12 mouse cellular contexts compared by ENCODE assay signal in genomic region chr12:112985346-112985745, GRCm38 (mm10). TPM values are rescaled to one million over a fixed set of nuclear protein-coding genes. Genes with fewer than 3 reads are reported as not detected.
A peak's percentile ranks its signal among the peaks of the same experiment; 100 is the strongest.
DNase-seq lines count a peak whose midpoint lies in the region; ATAC-seq and TF ChIP-seq lines count a peak whose summit lies in the region.
"Had no signal": no experiment of that assay in that cellular context is flagged by ENCODE, and none has a peak within 500 bp of the region (broad histone marks: within the 10 kb centered on the region; RNA-seq: fewer than 3 reads in every experiment).

No protein-coding gene starts in this region.

- no peaks in the 10 kb centered on the region for H3K9me3 ChIP-seq in intestine, postnatal 0 days (ENCODE audit: control insufficient read depth)
- H3K9me3 ChIP-seq in intestine, embryonic 15.5 days: no peaks in the 10 kb centered on the region
- H3K9me3 ChIP-seq: limb, embryonic 10.5 days had no signal

- no peak overlapping the region for H3K27ac ChIP-seq in intestine, postnatal 0 days (ENCODE audit: low read depth, low read length)
- H3K27ac ChIP-seq in intestine, embryonic 15.5 days: no peak overlapping the region
- H3K27ac ChIP-seq: limb, embryonic 10.5 days had no signal

- no peak for ATAC-seq in intestine, postnatal 0 days
- ATAC-seq in intestine, embryonic 15.5 days: no peak
- peak; percentile 66 for ATAC-seq in megakaryocyte, adult 5-6 weeks (ENCODE audit: poor library complexity, severe bottlenecking)
- ATAC-seq: Patski had no signal

- no peak overlapping the region for H3K9ac ChIP-seq in intestine, postnatal 0 days (ENCODE audit: low read depth, low read length)
- no peak overlapping the region for H3K9ac ChIP-seq in intestine, embryonic 15.5 days

- DNase-seq in B cell, adult 2 months: peak; percentile 44 to 49
- peak; percentile 56 for DNase-seq in R1 (ENCODE audit: low read depth, low spot score)
- DNase-seq in heart, postnatal 10 days: no peak
- DNase-seq in frontal cortex, postnatal 25 days (ENCODE audit: low spot score in 2 of 2): no peak
- no peak for DNase-seq in cerebellum, adult 9-11 months
- DNase-seq: kidney, postnatal 10 days had no signal

- 95% methylated on average over 6 of the region's 6 CpGs for WGBS in intestine, postnatal 0 days
- WGBS in intestine, embryonic 15.5 days: 93% methylated on average over 6 of the region's 6 CpGs

- H3K4me1 ChIP-seq in intestine, postnatal 0 days (replicated peaks; ENCODE audit: control insufficient read depth, insufficient read depth, low read length): no peaks in the 10 kb centered on the region
- no peaks in the 10 kb centered on the region for H3K4me1 ChIP-seq in intestine, embryonic 15.5 days (replicated peaks)
- H3K4me1 ChIP-seq: limb, embryonic 10.5 days had no signal

- TF ChIP-seq CTCF in intestine, postnatal 0 days (IDR thresholded peaks at IDR 0.05; ENCODE audit: low read depth): peak; percentile 59

- no peak overlapping the region for H3K4me2 ChIP-seq in intestine, postnatal 0 days (replicated peaks; ENCODE audit: low read depth)
- no peak overlapping the region for H3K4me2 ChIP-seq in intestine, embryonic 15.5 days (replicated peaks)
- H3K4me2 ChIP-seq: midbrain, embryonic 11.5 days had no signal

- no peaks in the 10 kb centered on the region for H3K27me3 ChIP-seq in intestine, postnatal 0 days (replicated peaks; ENCODE audit: control insufficient read depth, insufficient read depth, low read length)
- H3K27me3 ChIP-seq in intestine, embryonic 15.5 days (replicated peaks): no peaks in the 10 kb centered on the region
- H3K27me3 ChIP-seq: Patski had no signal

- no peak overlapping the region for H3K4me3 ChIP-seq in intestine, postnatal 0 days (ENCODE audit: low read depth, low read length)
- H3K4me3 ChIP-seq in intestine, embryonic 15.5 days (replicated peaks): no peak overlapping the region
- H3K4me3 ChIP-seq: limb, embryonic 10.5 days had no signal

- intact Hi-C loops in heart, postnatal 10 days (cut with DNase I): no loop called here

- H3K36me3 ChIP-seq in intestine, postnatal 0 days (ENCODE audit: control insufficient read depth, insufficient read depth): peaks cover 66% of the 10 kb centered on the region
- H3K36me3 ChIP-seq in intestine, embryonic 15.5 days: peaks cover 31% of the 10 kb centered on the region

RNA-seq across cellular contexts. Expression of gene Btbd6, which starts 9.1 kb away (rescaled TPM):
- 13.1 and 13.3 TPM in 2 replicates for polyA plus RNA-seq in intestine, postnatal 0 days (2015; fragmentation: Nextera tagmentation; extraction: Ambion mirVana)
- 19.5 and 22.4 TPM in 2 replicates for polyA plus RNA-seq in intestine, embryonic 15.5 days (2015; fragmentation: Nextera tagmentation; extraction: Ambion mirVana)
- total RNA-seq in megakaryocyte, adult 5-6 weeks (2015): 4.2 and 5.9 TPM in 2 replicates
- 2.4 and 4.0 TPM in 2 replicates for total RNA-seq in megakaryocyte, adult 5-6 weeks (2017)
- 10 to 100 TPM; 22.9 to 24.5 TPM for total RNA-seq in heart, postnatal 10 days (2021)

RNA-seq across cellular contexts. Expression of gene Brf1, which starts 15.2 kb away (rescaled TPM):
- polyA plus RNA-seq in intestine, postnatal 0 days (2015; fragmentation: Nextera tagmentation; extraction: Ambion mirVana): 17.9 and 21.3 TPM in 2 replicates
- 45.8 and 49.8 TPM in 2 replicates for polyA plus RNA-seq in intestine, embryonic 15.5 days (2015; fragmentation: Nextera tagmentation; extraction: Ambion mirVana)
- 20.2 and 25.3 TPM in 2 replicates for total RNA-seq in megakaryocyte, adult 5-6 weeks (2015)
- total RNA-seq in megakaryocyte, adult 5-6 weeks (2017): 37.0 and 43.6 TPM in 2 replicates
- total RNA-seq in heart, postnatal 10 days (2021): 10 to 100 TPM; 29.3 to 35.8 TPM

RNA-seq across cellular contexts. Expression of gene Pacs2, which starts 29.0 kb away (rescaled TPM):
- 5.1 and 5.2 TPM in 2 replicates for polyA plus RNA-seq in intestine, postnatal 0 days (2015; fragmentation: Nextera tagmentation; extraction: Ambion mirVana)
- polyA plus RNA-seq in intestine, embryonic 15.5 days (2015; fragmentation: Nextera tagmentation; extraction: Ambion mirVana): 11.7 and 12.1 TPM in 2 replicates
- total RNA-seq in megakaryocyte, adult 5-6 weeks (2015): 55.1 TPM in 2 replicates
- total RNA-seq in megakaryocyte, adult 5-6 weeks (2017): 36.5 and 37.5 TPM in 2 replicates
- total RNA-seq in heart, postnatal 10 days (2021): 10 to 100 TPM; 29.3 to 30.4 TPM

RNA-seq across cellular contexts. Expression of gene Nudt14, which starts 43.4 kb away (rescaled TPM):
- polyA plus RNA-seq in intestine, postnatal 0 days (2015; fragmentation: Nextera tagmentation; extraction: Ambion mirVana): 90.6 and 92.1 TPM in 2 replicates
- 91.3 and 94.7 TPM in 2 replicates for polyA plus RNA-seq in intestine, embryonic 15.5 days (2015; fragmentation: Nextera tagmentation; extraction: Ambion mirVana)
- 9.7 and 10.5 TPM in 2 replicates for total RNA-seq in megakaryocyte, adult 5-6 weeks (2015)
- 11.4 and 11.9 TPM in 2 replicates for total RNA-seq in megakaryocyte, adult 5-6 weeks (2017)
- total RNA-seq in heart, postnatal 10 days (2021): 10 to 100 TPM; 11.7 to 11.8 TPM

RNA-seq across cellular contexts. Expression of gene Jag2, which starts 55.8 kb away (rescaled TPM):
- polyA plus RNA-seq in intestine, postnatal 0 days (2015; fragmentation: Nextera tagmentation; extraction: Ambion mirVana): 1.4 and 1.6 TPM in 2 replicates
- polyA plus RNA-seq in intestine, embryonic 15.5 days (2015; fragmentation: Nextera tagmentation; extraction: Ambion mirVana): 3.7 and 4.1 TPM in 2 replicates
- 0.36 and 1.3 TPM in 2 replicates for total RNA-seq in megakaryocyte, adult 5-6 weeks (2015)
- not detected in 2 replicates for total RNA-seq in megakaryocyte, adult 5-6 weeks (2017)
- total RNA-seq in heart, postnatal 10 days (2021): 10 to 100 TPM; 36.1 to 38.5 TPM

Comparison
In these comparisons a context has a peak if more than half of its experiments do, and no peak if none do; other contexts are left out.
1. DNase-seq: peak in B cell, adult 2 months (2 of 2) and R1 (single experiment); none in heart, postnatal 10 days (0 of 2), frontal cortex, postnatal 25 days (0 of 2) and cerebellum, adult 9-11 months (single experiment).